Mouse (Mus musculus): ENCODE data around the gene Cdk4.

Gene Cdk4

DNA sequence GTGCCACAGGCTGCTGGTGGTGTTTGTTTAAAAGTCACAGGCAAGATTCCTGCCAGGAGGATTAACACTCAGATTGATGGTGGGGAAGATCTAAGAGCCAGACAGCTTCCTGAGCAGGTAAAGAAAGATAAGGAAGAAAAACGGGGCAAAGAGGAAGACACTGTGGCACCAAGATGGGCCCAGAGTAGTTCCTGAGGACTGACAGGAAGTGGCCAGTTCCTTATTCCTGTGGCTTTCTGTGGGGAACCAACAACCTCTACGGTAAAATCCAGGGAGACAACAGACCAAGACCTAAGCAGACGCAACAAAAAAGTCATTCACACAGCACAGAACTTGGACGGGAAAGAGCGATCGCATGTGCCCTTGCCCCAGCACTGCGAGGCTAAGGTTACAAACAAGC lies 40.3 kb downstream of the Cdk4 start:
- DNase-seq: no peak

- DNase-seq: no peak
These were observed 44.4 kb downstream of the Cdk4 start for GRCm38 (mm10) chr10:127107563-127108261.

DNA sequence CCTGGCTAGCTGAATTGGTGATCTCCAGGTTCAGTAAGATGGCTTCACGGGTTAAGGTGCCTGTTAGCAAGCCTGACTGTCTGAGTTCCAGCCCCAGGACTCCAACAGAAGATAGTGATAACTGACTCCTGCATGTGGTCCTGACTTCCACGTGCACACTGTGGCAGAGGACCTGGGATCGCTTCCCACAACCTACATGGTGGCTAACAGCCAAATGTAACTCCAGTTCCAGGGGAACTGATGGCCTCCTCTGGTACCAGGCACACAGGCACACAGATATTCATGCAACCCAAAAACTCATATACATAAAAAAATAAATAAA lies 44.9 kb downstream of the Cdk4 start:
- DNase-seq: no peak

- no peak for DNase-seq
These were observed 47.9 kb downstream of the Cdk4 start for GRCm38 (mm10) chr10:127111001-127111887.

DNA sequence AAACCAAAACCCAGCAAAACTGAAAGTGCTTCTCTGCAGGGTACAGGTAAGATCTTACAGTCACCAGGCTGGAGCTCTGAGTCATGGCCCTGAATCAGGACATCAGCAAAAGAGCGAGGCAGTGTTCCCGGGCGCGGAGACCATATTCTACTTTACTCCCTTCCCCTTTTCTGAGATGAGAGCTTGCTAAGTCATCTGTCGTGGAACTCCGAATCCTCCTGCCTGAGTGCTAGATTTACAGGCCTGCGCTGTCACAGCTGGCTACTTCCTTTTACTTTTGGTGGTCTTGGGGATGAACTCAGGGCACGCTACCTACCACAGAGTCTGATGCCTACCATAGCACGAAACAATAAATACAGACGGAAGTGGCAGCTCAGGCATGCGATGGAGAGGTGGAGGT lies 51.1 kb downstream of the Cdk4 start:
- no peak for DNase-seq

DNA sequence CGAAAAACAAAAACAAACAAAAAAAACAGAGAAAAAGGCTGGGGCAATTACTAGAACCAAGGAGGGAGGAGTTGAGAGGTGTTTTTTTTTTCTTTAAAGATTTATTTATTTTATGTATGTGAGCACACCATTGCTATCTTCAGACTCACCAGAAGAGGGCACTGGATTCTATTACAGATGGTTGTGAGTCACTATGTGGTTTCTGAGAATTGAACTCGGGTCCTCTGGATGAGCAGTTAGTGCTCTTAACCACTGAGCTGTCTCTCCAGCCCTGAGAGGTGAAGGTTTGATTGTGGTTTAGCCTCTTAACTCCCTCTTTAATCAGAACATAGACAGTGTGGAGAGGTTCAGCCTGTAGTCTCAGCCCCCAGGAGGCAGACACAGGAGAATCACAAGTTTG lies 51.7 kb downstream of the Cdk4 start:
- no peak for DNase-seq

All from embryo, embryonic 11 days (tissue).